Mouse (Mus musculus) kidney, embryonic 16.5 days (tissue): ENCODE results near the gene Ncstn. TPM values are rescaled to one million over a fixed set of nuclear protein-coding genes. Genes with fewer than 3 reads are reported as not detected.
A peak's percentile ranks its signal among the peaks of the same experiment; 100 is the strongest.

Experiments used
- ATAC-seq: fragments of 200-750 bp; cut with Nextera tagmentation; 2 replicates; pipeline ENCODE4 v1.8.0; 2017; ENCODE audit warnings: moderate TSS enrichment; ENCODE audit not compliant: low FRiP score, low TSS enrichment
- H3K27ac ChIP-seq: fragments of 300-500 bp; sonication (generic); 2 replicates; pipeline ENCODE4 v1.5.1; 2014; ENCODE audit warnings: low read length
- H3K27me3 ChIP-seq: fragments of 300-500 bp; sonication (generic); 2 replicates; pipeline ENCODE4 v1.6.1; 2014; ENCODE audit warnings: low read length, control low read depth, mixed read lengths; ENCODE audit not compliant: insufficient read depth
- H3K36me3 ChIP-seq: fragments of 300-500 bp; sonication (generic); 2 replicates; pipeline ENCODE4 v1.6.1; 2014; ENCODE audit warnings: low read length, control low read depth, mixed read lengths; ENCODE audit not compliant: insufficient read depth
- H3K4me1 ChIP-seq: fragments of 300-500 bp; sonication (generic); 2 replicates; pipeline ENCODE4 v1.6.1; 2014; ENCODE audit warnings: low read length, control low read depth, mixed read lengths; ENCODE audit not compliant: insufficient read depth
- H3K4me2 ChIP-seq: fragments of 300-500 bp; sonication (generic); replicated peaks from 2 replicates; pipeline ENCODE4 v1.6.1; 2014; ENCODE audit warnings: low read depth, low read length
- H3K4me3 ChIP-seq: fragments of 300-500 bp; sonication (generic); 2 replicates; pipeline ENCODE4 v1.5.1; 2014; ENCODE audit warnings: mild to moderate bottlenecking, low read length
- H3K9ac ChIP-seq: fragments of 300-500 bp; sonication (generic); replicated peaks from 2 replicates; pipeline ENCODE4 v1.6.1; 2014; ENCODE audit warnings: low read length
- H3K9me3 ChIP-seq: fragments of 300-500 bp; sonication (generic); 2 replicates; pipeline ENCODE4 v1.6.1; 2016; ENCODE audit warnings: low read length, control low read depth
- WGBS: fragments of 180-500 bp; shearing (Covaris S2); extraction: QIAGEN DNeasy Blood & Tissue Kit; methylation state at CpG from one replicate; pipeline ENCODE4 v1.1.7; 2014; 5-methylcytosine and 5-hydroxymethylcytosine counted together
- polyA plus RNA-seq: library from polyadenylated mRNA; unstranded; fragments of >200 nt; fragmentation: Nextera tagmentation; extraction: Ambion mirVana; gene quantifications from 2 replicates; pipeline ENCODE4 v1.2.1, GENCODE M21; 2015

Ncstn gene
- polyA plus RNA-seq, 1 experiment from 2014 or later: 160 TPM

GRCm38 (mm10) chr1:172019863-172020521 lies 62.6 kb downstream of the Ncstn start:
- H3K27ac ChIP-seq: 0 out of 2 replicates have a peak overlapping the region, but pooled peaks have one; percentile 3
- 51% methylated on average over 10 of the region's 10 CpGs for WGBS
- no peak for ATAC-seq

DNA sequence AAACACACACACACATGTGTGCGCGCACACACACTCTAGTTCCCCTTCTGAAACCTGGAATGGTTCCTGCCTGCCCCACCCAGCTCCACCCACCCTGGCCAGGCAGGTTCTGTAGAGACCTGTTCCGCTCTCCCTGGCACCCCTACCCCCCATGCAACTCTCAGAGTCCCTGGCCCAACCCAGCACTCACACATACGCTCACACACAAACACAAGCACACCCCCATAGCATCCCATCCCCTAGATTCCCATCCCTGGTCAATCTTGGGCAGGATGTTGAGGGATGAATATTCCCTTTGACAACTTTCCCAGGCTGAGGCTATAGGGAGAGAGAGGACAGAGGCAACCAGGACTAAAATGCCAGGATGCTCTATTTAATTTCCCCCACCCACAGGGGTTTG lies 63.3 kb downstream of the Ncstn start:
- no peak for ATAC-seq
- Histone ChIP-seq H3K4me2 (no peak overlapping the region), H3K4me3 (no peak overlapping the region), H3K27ac (0 out of 2 replicates have a peak overlapping the region, but pooled peaks have one; percentile 3), H3K27me3 (no peaks in the 10 kb centered on the region), H3K36me3 (no peaks in the 10 kb centered on the region), H3K4me1 (peaks cover 65% of the 10 kb centered on the region), H3K9me3 (no peaks in the 10 kb centered on the region), H3K9ac (no peak overlapping the region)
- WGBS: 95% methylated on average over 3 of the region's 4 CpGs

More at GRCm38 (mm10) chr1:172019863-172020521, 62.6 kb downstream of the Ncstn start:
- no peak overlapping the region for H3K4me2 ChIP-seq
- peak overlapping the region; percentile 17; the same call in 1 of the 2 replicates for H3K9ac ChIP-seq
- H3K4me3 ChIP-seq: no peak overlapping the region
- H3K9me3 ChIP-seq: no peaks in the 10 kb centered on the region
- no peaks in the 10 kb centered on the region for H3K27me3 ChIP-seq
- H3K36me3 ChIP-seq: no peaks in the 10 kb centered on the region
- H3K4me1 ChIP-seq: peaks cover 71% of the 10 kb centered on the region

GRCm38 (mm10) chr1:172018336-172019311 lies 64.0 kb downstream of the Ncstn start:
- Histone ChIP-seq H3K27ac (no peak overlapping the region), H3K4me1 (peaks cover 58% of the 10 kb centered on the region)

DNA sequence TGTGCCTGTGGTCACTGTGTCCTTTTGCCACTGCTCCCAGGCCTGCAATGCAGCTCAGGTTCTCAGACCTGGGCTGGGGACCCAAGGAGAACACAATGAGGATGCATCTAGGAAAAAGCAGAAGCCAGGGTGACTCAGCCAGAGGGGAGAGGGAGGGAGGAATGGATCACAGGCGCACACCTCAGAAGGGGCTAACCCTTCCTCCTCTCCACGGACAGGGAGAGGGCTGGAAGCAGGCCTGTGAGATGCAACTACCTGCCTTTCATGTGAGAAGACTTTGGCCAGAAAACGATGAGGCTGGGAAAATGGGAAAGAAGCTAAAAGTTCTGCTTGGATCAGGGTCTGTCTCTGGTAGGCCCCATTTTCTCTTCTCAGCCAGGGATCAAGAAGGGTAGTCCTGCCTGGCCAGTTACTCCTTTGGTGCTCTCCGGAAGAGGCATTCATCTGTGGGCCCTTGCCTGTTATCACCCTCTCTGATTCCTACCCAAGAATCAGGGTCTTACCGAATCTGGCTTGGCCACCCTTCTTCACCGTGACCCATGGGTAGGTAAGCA lies 65.0 kb downstream of the Ncstn start:
- Histone ChIP-seq H3K4me1 (peaks cover 57% of the 10 kb centered on the region), H3K9ac (no peak overlapping the region), H3K36me3 (0 out of 2 replicates have a peak, but pooled peaks cover 6% of the 10 kb centered on the region), H3K9me3 (no peaks in the 10 kb centered on the region), H3K27me3 (no peaks in the 10 kb centered on the region), H3K27ac (0 out of 2 replicates have a peak overlapping the region, but pooled peaks have one; percentile 14), H3K4me2 (no peak overlapping the region), H3K4me3 (no peak overlapping the region)
- 83% methylated on average over 6 of the region's 6 CpGs for WGBS
- ATAC-seq: no peak

More at GRCm38 (mm10) chr1:172018336-172019311, 64.0 kb downstream of the Ncstn start:
- H3K9me3 ChIP-seq: no peaks in the 10 kb centered on the region
- no peaks in the 10 kb centered on the region for H3K27me3 ChIP-seq
- H3K9ac ChIP-seq: no peak overlapping the region
- WGBS: 82% methylated on average over 9 of the region's 9 CpGs
- no peak overlapping the region for H3K4me2 ChIP-seq
- no peaks in the 10 kb centered on the region for H3K36me3 ChIP-seq
- no peak overlapping the region for H3K4me3 ChIP-seq
- no peak for ATAC-seq

DNA sequence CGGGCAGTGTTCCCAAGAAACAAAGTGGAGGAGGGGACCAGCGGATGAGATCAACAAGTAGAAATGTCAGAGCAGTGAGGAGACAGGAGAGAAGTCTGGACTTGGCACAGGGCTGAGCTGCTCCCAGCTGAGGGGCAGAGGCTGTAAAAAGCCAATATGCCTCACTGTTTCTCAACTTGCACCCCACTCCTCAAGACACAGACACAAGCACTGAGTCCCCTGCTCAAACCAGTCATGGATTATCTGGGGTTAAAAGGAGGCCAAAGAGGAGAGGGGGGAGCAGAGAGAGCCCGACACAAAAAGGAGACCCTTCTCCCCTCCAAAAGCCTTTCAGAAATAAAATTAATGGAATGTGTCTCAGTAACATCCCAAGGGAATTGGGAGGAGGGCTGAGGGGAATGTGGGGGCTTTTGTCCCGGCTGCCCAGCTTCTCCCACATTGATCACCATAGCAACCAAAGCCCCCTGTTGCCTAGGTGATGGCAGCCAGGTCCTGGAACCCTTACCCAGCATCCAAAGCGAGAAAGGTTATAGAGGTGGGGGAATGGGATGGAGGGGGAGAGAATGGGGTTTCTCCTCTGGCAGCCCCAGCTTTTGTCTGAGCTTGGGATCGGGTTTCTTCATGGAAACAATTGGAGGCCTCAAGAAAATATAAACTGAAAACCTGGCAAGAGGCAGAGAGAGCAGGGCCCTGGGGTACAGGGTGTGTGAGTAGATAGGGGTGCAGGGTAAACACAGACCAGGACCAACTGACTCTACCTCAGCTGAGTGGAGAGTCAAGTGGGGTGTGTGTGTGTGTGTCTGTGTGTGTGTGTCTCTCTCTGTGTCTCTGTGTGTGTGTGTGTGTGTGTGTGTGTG lies 65.7 kb downstream of the Ncstn start:
- H3K27me3 ChIP-seq: no peaks in the 10 kb centered on the region
- H3K4me3 ChIP-seq: no peak overlapping the region
- H3K9ac ChIP-seq: peak overlapping the region; percentile 29; the same call in 1 of the 2 replicates
- H3K36me3 ChIP-seq: 0 out of 2 replicates have a peak, but pooled peaks cover 9% of the 10 kb centered on the region
- H3K27ac ChIP-seq: peak overlapping the region; percentile 56
- 32% methylated on average over 6 of the region's 6 CpGs for WGBS
- peak overlapping the region; percentile 10; the same call in 1 of the 2 replicates for H3K4me2 ChIP-seq
- peaks cover 53% of the 10 kb centered on the region for H3K4me1 ChIP-seq
- H3K9me3 ChIP-seq: no peaks in the 10 kb centered on the region
- peak; percentile 43 for ATAC-seq

DNA sequence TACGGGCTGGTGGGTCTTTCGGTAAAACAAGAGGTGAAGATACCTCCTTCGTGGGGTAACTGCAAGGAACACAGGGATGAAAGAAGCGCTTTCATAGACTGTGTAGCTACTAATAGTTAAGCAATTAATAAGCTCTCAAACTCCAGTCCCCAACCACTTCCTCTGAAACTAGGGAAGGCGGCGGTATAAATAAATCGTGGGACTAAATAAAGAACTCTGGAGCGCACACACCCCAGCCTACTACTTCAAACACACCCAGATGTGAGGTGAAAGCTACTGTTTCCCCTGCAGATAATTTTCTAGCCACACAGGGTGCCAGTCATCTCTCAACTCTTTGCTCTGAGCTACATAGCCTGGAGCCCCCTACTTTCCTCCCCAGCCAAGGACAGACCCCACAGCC lies 66.6 kb downstream of the Ncstn start:
- Histone ChIP-seq H3K4me2 (peak overlapping the region; percentile 10; the same call in 1 of the 2 replicates), H3K27ac (peak overlapping the region; percentile 56; the same call in 1 of the 2 replicates), H3K4me1 (peaks cover 53% of the 10 kb centered on the region), H3K9ac (peak overlapping the region; percentile 29; the same call in 1 of the 2 replicates), H3K9me3 (no peaks in the 10 kb centered on the region), H3K36me3 (peaks cover 14% of the 10 kb centered on the region; the same call in 1 of the 2 replicates), H3K27me3 (no peaks in the 10 kb centered on the region), H3K4me3 (no peak overlapping the region)
- no peak for ATAC-seq
- WGBS: 52% methylated on average over 8 of the region's 8 CpGs

Other genes starting within 250 kb of the Ncstn start
- gene Cd84, start 243.1 kb downstream of the Ncstn start, polyA plus RNA-seq: 0.52 and 0.90 TPM in 2 replicates
- gene Gm10521, start 187.1 kb downstream of the Ncstn start, polyA plus RNA-seq: not detected in 2 replicates
- gene Slamf6, start 165.3 kb downstream of the Ncstn start, polyA plus RNA-seq: 0.12 and 0.24 TPM in 2 replicates
- 14.6 and 19.0 TPM in 2 replicates for gene Vangl2, start 54.4 kb downstream of the Ncstn start, polyA plus RNA-seq
- gene Nhlh1, start 25.2 kb downstream of the Ncstn start, polyA plus RNA-seq: not detected in 2 replicates
- gene Copa, start 266 bp downstream of the Ncstn start, polyA plus RNA-seq: 260 and 264 TPM in 2 replicates
- 170 and 172 TPM in 2 replicates for gene Pex19, start 44.0 kb upstream of the Ncstn start, polyA plus RNA-seq
- gene Dcaf8, start 65.3 kb upstream of the Ncstn start, polyA plus RNA-seq: 147 and 149 TPM in 2 replicates
- gene Pea15a, start 124.0 kb upstream of the Ncstn start, polyA plus RNA-seq: 129 and 132 TPM in 2 replicates
- gene Casq1, start 137.1 kb upstream of the Ncstn start, polyA plus RNA-seq: 5.2 and 5.6 TPM in 2 replicates
- 0.05 TPM in 1 of 2 replicates, not detected in the other for gene Atp1a4, start 175.6 kb upstream of the Ncstn start, polyA plus RNA-seq
- gene Igsf8, start 178.8 kb upstream of the Ncstn start, polyA plus RNA-seq: 60.2 and 69.7 TPM in 2 replicates
- 1.7 and 2.4 TPM in 2 replicates for gene Atp1a2, start 215.3 kb upstream of the Ncstn start, polyA plus RNA-seq
- not detected in 2 replicates for gene Kcnj9, start 246.5 kb upstream of the Ncstn start, polyA plus RNA-seq